Mouse (Mus musculus) inflammation-experienced regulatory T-cells, adult 6 months (primary cell): Measurements from ENCODE around the gene Steap4. TPM values are rescaled to one million over a fixed set of nuclear protein-coding genes. Genes with fewer than 3 reads are reported as not detected.
"Not testable (repeated sequence)": the region's sequence is repeated elsewhere in the genome, so short reads cannot be mapped to it uniquely, and the experiment has no call there.

Source experiments
- ATAC-seq: one replicate; pipeline ENCODE4 v1.8.0; 2017
- polyA plus RNA-seq, 3 experiments: library from polyadenylated mRNA; unstranded; fragments of 100-300 nt; shearing (Covaris generic); gene quantifications; one replicate each; pipeline ENCODE4 v1.2.1; 2017

The Steap4 gene
- polyA plus RNA-seq, 3 experiments from 2014 or later = not detected

DNA sequence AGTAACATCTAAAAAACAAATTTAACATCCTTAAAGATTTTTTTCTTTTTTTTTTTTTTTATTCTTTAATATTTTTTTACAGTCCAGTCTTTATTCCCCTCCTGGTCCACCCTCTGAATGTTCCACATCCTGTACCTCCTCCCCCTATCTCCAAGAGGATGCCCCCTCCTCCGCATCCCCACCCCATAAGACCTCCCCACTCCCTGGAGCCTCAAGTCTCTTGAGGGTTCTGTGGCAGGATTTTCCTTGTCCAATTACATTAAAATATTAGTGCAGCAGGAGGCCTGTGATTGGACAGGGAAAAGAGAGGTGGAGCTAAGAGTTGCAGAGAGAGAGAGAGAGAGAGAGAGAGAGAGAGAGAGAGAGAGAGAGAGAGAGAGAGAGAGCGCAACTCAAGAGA is 31.4 kb downstream of the Steap4 start:
- ATAC-seq = not testable (repeated sequence)

DNA sequence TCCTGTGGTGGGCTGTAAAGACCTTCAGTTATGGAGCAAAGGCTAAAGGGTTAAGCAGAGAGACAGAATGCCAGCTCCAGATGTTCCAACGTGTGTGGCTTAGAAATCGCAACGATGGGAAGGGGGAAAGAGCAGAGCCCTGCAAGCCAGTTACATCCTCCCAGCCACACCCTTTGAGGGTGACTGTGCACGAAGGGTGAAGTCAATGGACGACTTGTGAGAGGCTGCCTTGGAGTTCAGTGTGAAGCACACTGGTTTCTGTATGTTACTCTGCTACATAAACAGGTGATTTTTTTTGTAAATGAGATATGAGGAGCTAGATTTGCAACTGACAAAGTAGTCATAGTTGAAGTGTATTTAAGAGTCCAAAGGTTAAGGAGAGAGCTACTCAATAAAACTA is 33.5 kb downstream of the Steap4 start:
- ATAC-seq = no peak

DNA sequence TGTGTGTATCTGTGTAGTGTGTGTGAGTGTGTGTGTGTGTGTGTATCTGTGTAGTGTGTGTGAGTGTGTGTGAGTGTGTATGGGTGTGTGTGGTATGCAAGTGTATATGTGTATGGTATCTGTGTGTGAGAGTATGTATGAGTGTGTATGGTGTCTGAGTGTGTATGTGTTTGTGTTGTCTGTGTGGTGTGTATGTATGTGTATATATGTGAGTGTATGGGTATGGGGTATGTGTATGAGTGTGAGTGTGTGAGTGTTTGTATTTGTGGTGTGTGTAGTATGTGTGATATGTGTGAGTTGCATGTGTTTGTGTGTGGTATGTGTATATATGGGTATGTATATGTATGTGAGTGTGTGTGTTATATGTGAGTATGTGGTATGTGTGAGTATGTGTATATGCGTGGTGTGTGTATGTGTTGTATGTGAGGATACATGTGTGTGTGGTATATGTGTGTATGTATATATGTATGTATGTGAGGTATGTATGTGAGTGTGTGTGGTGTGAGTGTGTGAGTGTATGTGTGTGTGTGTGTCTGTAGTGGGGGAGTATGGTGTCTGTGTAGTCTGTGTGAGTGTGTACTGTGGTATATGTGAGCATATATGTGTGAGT is 35.1 kb downstream of the Steap4 start:
- ATAC-seq = no peak

DNA sequence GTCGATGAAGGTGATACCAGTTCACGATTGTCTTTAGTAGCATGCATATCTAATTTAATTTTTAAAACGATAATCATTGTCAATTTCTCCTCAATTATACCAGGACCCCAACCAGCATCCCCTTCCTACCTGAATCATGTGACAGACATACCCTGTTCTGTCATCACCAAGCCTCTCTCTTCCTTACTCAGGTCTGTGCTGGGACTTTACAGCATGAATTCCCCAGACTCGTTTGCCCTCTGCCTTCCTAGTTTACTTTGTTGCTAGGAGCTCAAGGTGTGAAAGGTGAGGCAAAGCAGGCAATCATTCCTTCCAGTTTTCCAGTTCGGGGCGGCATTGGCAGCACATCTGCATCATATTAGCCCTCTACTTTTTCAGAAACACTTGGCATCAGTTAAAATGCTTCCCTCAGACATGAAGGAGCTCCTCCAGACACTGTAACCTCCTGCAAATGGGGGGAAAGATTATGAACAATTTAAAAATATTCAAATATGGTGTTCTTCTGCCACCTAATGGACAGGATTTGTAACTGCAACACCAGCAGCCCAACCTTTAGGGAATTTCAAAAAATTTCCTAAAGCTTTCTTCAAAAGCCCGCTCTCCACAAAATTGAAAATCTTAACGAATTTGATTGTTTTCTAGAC is 36.3 kb downstream of the Steap4 start:
- no peak for ATAC-seq

DNA sequence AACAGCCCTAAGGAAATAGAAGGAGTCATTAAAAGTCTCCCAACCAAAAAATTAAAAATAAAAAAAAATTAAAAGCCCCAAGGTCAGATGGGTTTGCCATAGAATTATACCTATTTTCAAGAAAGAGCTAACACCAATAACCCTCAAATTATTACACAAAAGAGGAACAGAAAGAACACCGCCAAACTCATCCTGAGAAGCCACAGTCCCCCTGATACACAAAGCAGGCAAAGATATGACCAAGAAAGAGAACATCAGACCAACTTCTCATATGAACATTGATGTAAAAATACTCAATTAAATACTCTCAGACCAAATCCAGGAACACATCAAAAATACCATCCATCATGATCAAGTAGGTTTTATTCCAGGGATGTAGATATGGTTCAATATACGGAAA is 36.8 kb downstream of the Steap4 start:
- ATAC-seq = no peak

DNA sequence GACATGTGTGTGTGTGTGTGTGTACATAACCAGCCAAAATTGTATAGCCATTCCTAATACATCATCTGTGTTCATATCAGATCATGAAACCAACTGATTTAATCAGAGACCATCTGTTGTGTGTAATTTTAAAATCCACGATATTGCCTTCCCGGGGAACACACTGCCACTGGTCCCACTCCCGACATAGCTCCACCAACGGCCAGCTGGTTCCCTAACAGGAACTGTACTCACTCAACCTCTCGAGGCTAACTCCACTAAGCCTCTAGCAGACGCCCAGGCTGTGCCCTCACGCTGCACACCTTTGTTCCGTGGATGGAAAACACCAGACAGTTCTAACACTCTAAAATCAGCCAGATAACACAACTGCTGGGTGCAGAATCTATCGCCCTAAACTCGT is 40.2 kb downstream of the Steap4 start:
- no peak for ATAC-seq

DNA sequence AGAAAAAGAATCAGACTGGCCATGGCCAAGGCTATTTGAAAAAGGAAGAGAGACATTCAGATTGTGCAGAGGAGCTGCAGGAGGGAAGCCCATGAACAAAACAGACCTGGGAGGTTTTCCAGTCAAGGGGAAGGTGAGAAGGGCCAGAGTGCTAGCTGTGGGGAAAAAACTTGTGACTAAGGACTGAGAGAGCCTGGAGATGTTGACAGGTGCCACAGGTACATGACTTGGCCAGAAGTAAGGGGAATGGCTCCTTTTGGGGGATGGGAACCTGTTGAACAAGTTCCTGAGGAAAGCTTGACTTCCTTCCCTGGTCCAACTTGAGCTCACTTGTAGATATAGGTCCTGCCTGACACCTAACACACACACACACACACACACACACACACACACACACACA is 42.6 kb downstream of the Steap4 start:
- ATAC-seq = no peak

DNA sequence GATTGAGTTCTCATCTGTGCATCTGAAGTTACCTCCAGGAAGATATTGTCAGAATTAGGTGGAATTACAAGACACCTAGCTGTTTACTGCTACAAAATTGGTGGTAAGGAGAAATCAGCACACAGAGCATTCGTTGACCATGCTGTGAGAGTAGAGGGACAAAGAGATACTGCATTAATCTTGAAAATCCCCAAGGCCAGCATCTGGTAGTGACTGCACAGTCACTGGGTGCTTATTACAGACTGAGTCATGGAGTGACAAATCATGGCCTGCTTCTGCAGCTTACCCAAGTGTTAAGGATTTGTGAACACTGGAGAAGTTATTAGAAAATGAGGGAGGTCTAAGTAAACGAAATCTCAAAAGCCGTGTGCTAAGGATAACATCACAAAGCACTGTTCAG is 53.0 kb downstream of the Steap4 start:
- ATAC-seq = no peak

Other genes starting within 250 kb of the Steap4 start
- gene Sri, start 85.6 kb downstream of the Steap4 start, polyA plus RNA-seq = 100 to 1,000 TPM; 611 to 730 (median 644) TPM